Mouse (Mus musculus): Measurements from ENCODE around the gene Samd14. TPM values are rescaled to one million over a fixed set of nuclear protein-coding genes. Genes with fewer than 3 reads are reported as not detected.

Samd14 gene
- polyA plus RNA-seq, 1 experiment: 775 TPM

GRCm38 (mm10) chr11:95012075-95012474 is 2.4 kb downstream of the Samd14 start:
- peak; percentile 98 for TF ChIP-seq GATA1 (IDR thresholded peaks at IDR 0.05; ENCODE audit: borderline replicate concordance, low read length)
- TF ChIP-seq FLI1 (IDR thresholded peaks at IDR 0.05; ENCODE audit: low read length): no peak
- H3K36me3 ChIP-seq (replicated peaks; ENCODE audit: low read length): peaks cover 65% of the 10 kb centered on the region
- peak overlapping the region; percentile 94 for H3K4me3 ChIP-seq (replicated peaks)
- no peaks in the 10 kb centered on the region for H3K9me3 ChIP-seq
- H3K4me1 ChIP-seq: peaks cover 81% of the 10 kb centered on the region
- no peaks in the 10 kb centered on the region for H3K27me3 ChIP-seq (replicated peaks)

- Histone ChIP-seq H3K4me3 (replicated peaks) (peak overlapping the region; percentile 94), H3K4me1 (peaks cover 81% of the 10 kb centered on the region), H3K27me3 (replicated peaks) (no peaks in the 10 kb centered on the region), H3K9me3 (no peaks in the 10 kb centered on the region), H3K36me3 (replicated peaks; ENCODE audit: low read length) (peaks cover 67% of the 10 kb centered on the region)
- TF ChIP-seq FLI1 (IDR thresholded peaks at IDR 0.05; ENCODE audit: low read length) (no peak), GATA1 (IDR thresholded peaks at IDR 0.05; ENCODE audit: borderline replicate concordance, low read length) (no peak)
Measured at GRCm38 (mm10) chr11:95012487-95012886, 2.8 kb downstream of the Samd14 start.

GRCm38 (mm10) chr11:95015484-95015883 is 5.8 kb downstream of the Samd14 start:
- Histone ChIP-seq H3K4me1 (peaks cover 91% of the 10 kb centered on the region), H3K9me3 (no peaks in the 10 kb centered on the region), H3K27me3 (replicated peaks) (no peaks in the 10 kb centered on the region), H3K36me3 (replicated peaks; ENCODE audit: low read length) (peaks cover 91% of the 10 kb centered on the region), H3K4me3 (replicated peaks) (peak overlapping the region; percentile 75)
- TF ChIP-seq FLI1 (IDR thresholded peaks at IDR 0.05; ENCODE audit: low read length) (no peak), GATA1 (IDR thresholded peaks at IDR 0.05; ENCODE audit: borderline replicate concordance, low read length) (no peak)

- Histone ChIP-seq H3K4me1 (peaks cover 90% of the 10 kb centered on the region), H3K9me3 (no peaks in the 10 kb centered on the region), H3K4me3 (replicated peaks) (no peak overlapping the region), H3K27me3 (replicated peaks) (no peaks in the 10 kb centered on the region), H3K36me3 (replicated peaks; ENCODE audit: low read length) (peaks cover 99% of the 10 kb centered on the region)
- TF ChIP-seq FLI1 (IDR thresholded peaks at IDR 0.05; ENCODE audit: low read length) (no peak), GATA1 (IDR thresholded peaks at IDR 0.05; ENCODE audit: borderline replicate concordance, low read length) (no peak)
Measured at GRCm38 (mm10) chr11:95022237-95022992, 12.7 kb downstream of the Samd14 start.

- H3K36me3 ChIP-seq (replicated peaks; ENCODE audit: low read length): peaks cover 99% of the 10 kb centered on the region
- no peaks in the 10 kb centered on the region for H3K27me3 ChIP-seq (replicated peaks)
- H3K4me1 ChIP-seq: peaks cover 80% of the 10 kb centered on the region
- H3K4me3 ChIP-seq (replicated peaks): no peak overlapping the region
- TF ChIP-seq FLI1 (IDR thresholded peaks at IDR 0.05; ENCODE audit: low read length) (no peak), GATA1 (IDR thresholded peaks at IDR 0.05; ENCODE audit: borderline replicate concordance, low read length) (no peak)
- no peaks in the 10 kb centered on the region for H3K9me3 ChIP-seq
Measured at GRCm38 (mm10) chr11:95023481-95023880, 13.8 kb downstream of the Samd14 start.

GRCm38 (mm10) chr11:95024439-95025184 is 14.9 kb downstream of the Samd14 start:
- H3K36me3 ChIP-seq (replicated peaks; ENCODE audit: low read length): peaks cover 99% of the 10 kb centered on the region
- H3K9me3 ChIP-seq: no peaks in the 10 kb centered on the region
- peaks cover 68% of the 10 kb centered on the region for H3K4me1 ChIP-seq
- H3K27me3 ChIP-seq (replicated peaks): no peaks in the 10 kb centered on the region
- H3K4me3 ChIP-seq (replicated peaks): no peak overlapping the region
- no peak for TF ChIP-seq FLI1 (IDR thresholded peaks at IDR 0.05; ENCODE audit: low read length)
- TF ChIP-seq GATA1 (IDR thresholded peaks at IDR 0.05; ENCODE audit: borderline replicate concordance, low read length): no peak

- no peak for TF ChIP-seq GATA1 (IDR thresholded peaks at IDR 0.05; ENCODE audit: borderline replicate concordance, low read length)
- TF ChIP-seq FLI1 (IDR thresholded peaks at IDR 0.05; ENCODE audit: low read length): no peak
- Histone ChIP-seq H3K27me3 (replicated peaks) (no peaks in the 10 kb centered on the region), H3K36me3 (replicated peaks; ENCODE audit: low read length) (peaks cover 96% of the 10 kb centered on the region), H3K9me3 (no peaks in the 10 kb centered on the region), H3K4me3 (replicated peaks) (no peak overlapping the region), H3K4me1 (peaks cover 60% of the 10 kb centered on the region)
Measured at GRCm38 (mm10) chr11:95025227-95026012, 15.7 kb downstream of the Samd14 start.

- peaks cover 91% of the 10 kb centered on the region for H3K36me3 ChIP-seq (replicated peaks; ENCODE audit: low read length)
- H3K4me1 ChIP-seq: peaks cover 56% of the 10 kb centered on the region
- TF ChIP-seq GATA1 (IDR thresholded peaks at IDR 0.05; ENCODE audit: borderline replicate concordance, low read length): no peak
- no peak for TF ChIP-seq FLI1 (IDR thresholded peaks at IDR 0.05; ENCODE audit: low read length)
- no peak overlapping the region for H3K4me3 ChIP-seq (replicated peaks)
- H3K27me3 ChIP-seq (replicated peaks): no peaks in the 10 kb centered on the region
- H3K9me3 ChIP-seq: no peaks in the 10 kb centered on the region
Measured at GRCm38 (mm10) chr11:95026090-95026542, 16.4 kb downstream of the Samd14 start.

- Histone ChIP-seq H3K27me3 (replicated peaks) (no peaks in the 10 kb centered on the region), H3K4me1 (peaks cover 52% of the 10 kb centered on the region), H3K4me3 (replicated peaks) (no peak overlapping the region), H3K9me3 (no peaks in the 10 kb centered on the region), H3K36me3 (replicated peaks; ENCODE audit: low read length) (peaks cover 91% of the 10 kb centered on the region)
- TF ChIP-seq GATA1 (IDR thresholded peaks at IDR 0.05; ENCODE audit: borderline replicate concordance, low read length): no peak
- TF ChIP-seq FLI1 (IDR thresholded peaks at IDR 0.05; ENCODE audit: low read length): no peak
Measured at GRCm38 (mm10) chr11:95026849-95027248, 17.2 kb downstream of the Samd14 start.
